ENCODE assay signal across 8 mouse cellular contexts in genomic region chr1:176213645-176214221, GRCm38 (mm10).
A peak's percentile ranks its signal among the peaks of the same experiment; 100 is the strongest.
DNase-seq lines count a peak whose midpoint lies in the region.

No protein-coding gene starts in this region.

- DNase-seq in gastrocnemius, adult 18-20 months (ENCODE audit: low spot score): peak; percentile 8
- DNase-seq in gastrocnemius, postnatal 25 days: no peak
- peak; percentile 58 for DNase-seq in testis, postnatal 10 days (ENCODE audit: low spot score)
- DNase-seq in testis, postnatal 14 days (ENCODE audit: low spot score): no peak
- peak; percentile 33 for DNase-seq in heart, postnatal 4 days
- DNase-seq in lung, postnatal 36 days: peak; percentile 3
- DNase-seq in thymus, postnatal 0 days (ENCODE audit: low spot score): no peak
- no peak for DNase-seq in layer of hippocampus, adult 9-10 months (ENCODE audit: low spot score)

Comparison
In these comparisons a context has a peak if more than half of its experiments do, and no peak if none do; other contexts are left out.
1. DNase-seq: peak in gastrocnemius, adult 18-20 months (single experiment), testis, postnatal 10 days (single experiment), heart, postnatal 4 days (single experiment) and lung, postnatal 36 days (single experiment); none in gastrocnemius, postnatal 25 days (single experiment), testis, postnatal 14 days (single experiment), thymus, postnatal 0 days (single experiment) and layer of hippocampus, adult 9-10 months (single experiment).